Mouse (Mus musculus): Measurements from ENCODE around the gene Slc25a25. TPM values are rescaled to one million over a fixed set of nuclear protein-coding genes. Genes with fewer than 3 reads are reported as not detected.
"Not testable (repeated sequence)": the region's sequence is repeated elsewhere in the genome, so short reads cannot be mapped to it uniquely, and the experiment has no call there.

Gene Slc25a25
- polyA plus RNA-seq, 1 experiment, result 9.5 TPM

GRCm38 (mm10) chr2:32494522-32494921 is 43.3 kb upstream of the Slc25a25 start:
- Histone ChIP-seq H3K79me2 (ENCODE audit: control insufficient read depth, insufficient read depth) (no peaks in the 10 kb centered on the region), H3K4me2 (ENCODE audit: low read depth) (no peak overlapping the region), H3K4me3 (no peak overlapping the region), H3K36me3 (ENCODE audit: control insufficient read depth, insufficient read depth) (no peaks in the 10 kb centered on the region), H3K27me3 (ENCODE audit: control insufficient read depth, insufficient read depth, insufficient read length) (no peaks in the 10 kb centered on the region), H3ac (ENCODE audit: control insufficient read depth, insufficient read length) (no peak overlapping the region)
- no peak for TF ChIP-seq E2F4 (IDR thresholded peaks at IDR 0.05; ENCODE audit: insufficient read depth)
- TF ChIP-seq REST (IDR thresholded peaks at IDR 0.05; ENCODE audit: insufficient read depth, insufficient read length), result no peak

- H3K4me3 ChIP-seq, result no peak overlapping the region
- no peak overlapping the region for H3ac ChIP-seq (ENCODE audit: control insufficient read depth, insufficient read length)
- TF ChIP-seq REST (IDR thresholded peaks at IDR 0.05; ENCODE audit: insufficient read depth, insufficient read length) (no peak), MYOG (IDR thresholded peaks at IDR 0.05; ENCODE audit: control insufficient read depth in 1 of 3, insufficient read depth in 1 of 3, insufficient read length in 2 of 3, low read depth in 2 of 3) (peak in 1 of 3 experiments; percentile 13), SRF (IDR thresholded peaks at IDR 0.05; ENCODE audit: control insufficient read depth, insufficient read length, low read depth) (no peak), POLR2A (IDR thresholded peaks at IDR 0.05; ENCODE audit: insufficient read length, low read depth) (no peak), MAX (IDR thresholded peaks at IDR 0.05; ENCODE audit: low read depth) (no peak), MYOD1 (IDR thresholded peaks at IDR 0.05; ENCODE audit: control insufficient read depth in 1 of 3, insufficient read length in 2 of 3, low read depth in 2 of 3) (no peak), USF1 (IDR thresholded peaks at IDR 0.05; ENCODE audit: low read depth) (no peak)
- H3K36me3 ChIP-seq (ENCODE audit: control insufficient read depth, insufficient read depth), result no peaks in the 10 kb centered on the region
- H3K27me3 ChIP-seq (ENCODE audit: control insufficient read depth, insufficient read depth, insufficient read length), result no peaks in the 10 kb centered on the region
- H3K79me2 ChIP-seq (ENCODE audit: control insufficient read depth, insufficient read depth), result no peaks in the 10 kb centered on the region
- no peak overlapping the region for H3K4me2 ChIP-seq (ENCODE audit: low read depth)
Observed at GRCm38 (mm10) chr2:32493301-32493701, 42.1 kb upstream of the Slc25a25 start.

DNA sequence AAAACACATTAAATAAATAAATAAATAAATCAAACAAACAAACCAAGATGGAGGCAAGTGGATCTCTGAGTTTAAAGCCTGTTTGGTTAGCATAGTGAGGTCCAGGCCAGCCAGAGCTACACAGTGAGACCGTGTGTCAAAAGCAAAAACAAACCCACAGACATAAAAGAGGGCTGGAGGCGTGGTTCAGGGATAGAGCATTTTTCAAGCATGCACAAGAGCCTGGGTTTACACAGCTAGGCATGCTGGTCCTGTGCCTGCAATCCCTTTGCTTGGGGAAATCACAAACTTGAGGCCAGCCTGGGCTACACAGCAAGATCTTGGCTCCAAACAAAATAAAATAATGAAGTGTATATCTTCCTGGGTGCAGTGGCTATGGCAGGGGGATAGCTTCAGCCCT is 41.4 kb upstream of the Slc25a25 start:
- no peak overlapping the region for H3K4me3 ChIP-seq

GRCm38 (mm10) chr2:32490730-32491129 is 39.5 kb upstream of the Slc25a25 start:
- not testable (repeated sequence) for H3K36me3 ChIP-seq (ENCODE audit: control insufficient read depth, insufficient read depth); H3K79me2 ChIP-seq (ENCODE audit: control insufficient read depth, insufficient read depth); H3K4me3 ChIP-seq; H3ac ChIP-seq (ENCODE audit: control insufficient read depth, insufficient read length); H3K27me3 ChIP-seq (ENCODE audit: control insufficient read depth, insufficient read depth, insufficient read length); H3K4me2 ChIP-seq (ENCODE audit: low read depth)

More for the DNA sequence above, 41.4 kb upstream of the Slc25a25 start:
- Histone ChIP-seq H3ac (ENCODE audit: control insufficient read depth, insufficient read length) (no peak overlapping the region), H3K27me3 (ENCODE audit: control insufficient read depth, insufficient read depth, insufficient read length) (no peaks in the 10 kb centered on the region), H3K4me2 (ENCODE audit: low read depth) (no peak overlapping the region), H3K79me2 (ENCODE audit: control insufficient read depth, insufficient read depth) (no peaks in the 10 kb centered on the region), H3K36me3 (ENCODE audit: control insufficient read depth, insufficient read depth) (no peaks in the 10 kb centered on the region)
- TF ChIP-seq SRF (IDR thresholded peaks at IDR 0.05; ENCODE audit: control insufficient read depth, insufficient read length, low read depth) (no peak), E2F4 (IDR thresholded peaks at IDR 0.05; ENCODE audit: insufficient read depth) (no peak), MYOD1 (IDR thresholded peaks at IDR 0.05; ENCODE audit: control insufficient read depth in 1 of 3, insufficient read length in 2 of 3, low read depth in 2 of 3) (no peak), TCF12 (IDR thresholded peaks at IDR 0.05; ENCODE audit: insufficient read depth, poor library complexity, severe bottlenecking) (no peak), REST (IDR thresholded peaks at IDR 0.05; ENCODE audit: insufficient read depth, insufficient read length) (no peak), USF1 (IDR thresholded peaks at IDR 0.05; ENCODE audit: low read depth) (no peak), TCF3 (IDR thresholded peaks at IDR 0.05; ENCODE audit: insufficient read length, low read depth) (no peak), CEBPB (IDR thresholded peaks at IDR 0.05; ENCODE audit: insufficient read depth, poor library complexity, severe bottlenecking) (no peak), MAX (IDR thresholded peaks at IDR 0.05; ENCODE audit: low read depth) (no peak), MYOG (IDR thresholded peaks at IDR 0.05; ENCODE audit: control insufficient read depth in 1 of 3, insufficient read depth in 1 of 3, insufficient read length in 2 of 3, low read depth in 2 of 3) (no peak), POLR2A (IDR thresholded peaks at IDR 0.05; ENCODE audit: insufficient read length, low read depth) (no peak), POLR2AphosphoS2 (IDR thresholded peaks at IDR 0.05; ENCODE audit: insufficient read length, low read depth) (no peak)

DNA sequence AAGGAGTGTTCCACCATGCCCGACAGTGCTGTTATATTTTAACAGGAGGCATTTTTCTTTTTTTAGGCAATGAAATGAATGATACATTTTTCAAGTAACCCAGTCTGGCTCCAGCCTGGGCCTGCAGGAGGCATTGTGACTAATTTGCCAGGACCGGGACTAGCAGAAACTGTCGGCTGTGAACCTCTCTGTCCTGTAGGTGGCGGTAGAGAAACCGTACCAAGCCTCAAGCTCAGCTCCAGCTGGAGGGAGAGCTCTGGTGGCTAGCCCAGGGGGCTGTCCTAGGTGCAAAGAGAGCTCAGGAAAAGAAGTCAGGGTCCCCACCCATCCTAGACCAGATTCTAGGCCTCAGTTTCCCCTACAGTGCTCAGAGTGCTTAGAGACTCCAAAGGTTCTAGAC is 37.4 kb upstream of the Slc25a25 start:
- H3K79me2 ChIP-seq (ENCODE audit: control insufficient read depth, insufficient read depth), result no peaks in the 10 kb centered on the region
- no peaks in the 10 kb centered on the region for H3K27me3 ChIP-seq (ENCODE audit: control insufficient read depth, insufficient read depth, insufficient read length)
- H3K4me2 ChIP-seq (ENCODE audit: low read depth), result no peak overlapping the region
- TF ChIP-seq POLR2AphosphoS2 (IDR thresholded peaks at IDR 0.05; ENCODE audit: insufficient read length, low read depth) (no peak), E2F4 (IDR thresholded peaks at IDR 0.05; ENCODE audit: insufficient read depth) (no peak), MYOD1 (IDR thresholded peaks at IDR 0.05; ENCODE audit: control insufficient read depth in 1 of 3, insufficient read length in 2 of 3, low read depth in 2 of 3) (no peak), MYOG (IDR thresholded peaks at IDR 0.05; ENCODE audit: control insufficient read depth in 1 of 3, insufficient read depth in 1 of 3, insufficient read length in 2 of 3, low read depth in 2 of 3) (no peak)
- H3K36me3 ChIP-seq (ENCODE audit: control insufficient read depth, insufficient read depth), result no peaks in the 10 kb centered on the region
- H3ac ChIP-seq (ENCODE audit: control insufficient read depth, insufficient read length), result no peak overlapping the region
- no peak overlapping the region for H3K4me3 ChIP-seq

DNA sequence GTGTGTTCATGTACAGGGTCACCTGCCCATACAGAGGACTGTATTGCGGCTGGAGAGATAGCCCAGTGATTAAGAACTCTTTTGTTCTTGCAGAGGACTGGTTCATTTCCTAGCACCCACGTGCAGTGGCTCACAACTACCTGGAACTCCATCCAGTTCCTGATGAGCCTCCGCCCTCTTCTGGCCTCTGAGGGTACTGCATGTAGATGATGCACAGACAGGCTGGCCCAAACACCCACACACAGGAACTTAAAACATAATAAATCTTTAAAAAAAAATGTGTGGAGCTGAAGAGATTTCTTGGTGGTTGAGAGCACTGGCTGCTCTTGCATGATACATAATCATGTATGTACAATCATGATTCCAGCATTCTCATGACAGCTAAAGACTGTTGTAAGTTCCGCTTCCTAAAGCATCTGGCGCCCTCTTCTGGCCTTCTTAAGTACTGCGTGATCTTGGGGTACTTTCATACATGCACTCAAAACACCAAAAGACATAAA is 35.9 kb upstream of the Slc25a25 start:
- H3K4me3 ChIP-seq, result no peak overlapping the region
- H3ac ChIP-seq (ENCODE audit: control insufficient read depth, insufficient read length), result no peak overlapping the region
- H3K27me3 ChIP-seq (ENCODE audit: control insufficient read depth, insufficient read depth, insufficient read length), result no peaks in the 10 kb centered on the region
- H3K79me2 ChIP-seq (ENCODE audit: control insufficient read depth, insufficient read depth), result no peaks in the 10 kb centered on the region
- H3K36me3 ChIP-seq (ENCODE audit: control insufficient read depth, insufficient read depth), result no peaks in the 10 kb centered on the region
- TF ChIP-seq USF1 (IDR thresholded peaks at IDR 0.05; ENCODE audit: low read depth), result peak; percentile 24
- TF ChIP-seq MAX (IDR thresholded peaks at IDR 0.05; ENCODE audit: low read depth), result no peak
- no peak overlapping the region for H3K4me2 ChIP-seq (ENCODE audit: low read depth)

Data from myocyte (in vitro differentiated cells).